Comparison of ENCODE assay signal across 8 mouse cellular contexts in the genomic region with DNA sequence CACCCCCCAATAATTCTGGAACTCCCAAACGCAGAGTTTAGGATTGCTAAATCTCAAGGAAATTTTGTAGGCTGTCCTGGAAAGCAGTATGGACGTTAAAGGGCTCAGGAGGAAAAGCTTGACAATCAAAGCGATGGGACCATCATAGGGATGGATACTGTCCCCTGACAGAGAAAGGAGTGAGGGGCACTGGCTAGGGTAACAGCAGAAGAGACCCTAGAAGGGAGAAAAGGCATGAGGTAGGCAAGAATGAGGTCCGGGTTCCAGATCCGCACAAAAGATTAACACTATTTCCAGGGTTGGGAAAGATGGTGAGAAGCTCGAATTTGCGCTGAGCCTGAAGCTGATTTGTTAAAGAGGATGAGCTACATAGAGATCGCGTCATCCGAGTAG. TPM values are rescaled to one million over a fixed set of nuclear protein-coding genes. Genes with fewer than 3 reads are reported as not detected.
DNase-seq lines count a peak whose midpoint lies in the region; ATAC-seq and TF ChIP-seq lines count a peak whose summit lies in the region.

No protein-coding gene starts in this region.

- H3K9me3 ChIP-seq in heart, embryonic 10.5 days, result no peaks in the 10 kb centered on the region
- H3K9me3 ChIP-seq in liver, embryonic 13.5 days (replicated peaks), result no peaks in the 10 kb centered on the region

- TF ChIP-seq CTCF in thymus, adult 2 months (IDR thresholded peaks at IDR 0.05; ENCODE audit: borderline replicate concordance, control insufficient read depth, extremely low read depth, insufficient read depth, low read length, poor library complexity), result no peak

- DNase-seq in heart, embryonic 10.5 days (ENCODE audit: low spot score), result no peak
- no peak for DNase-seq in heart, adult 9 months (ENCODE audit: low spot score in 2 of 2)
- no peak for DNase-seq in thymus, adult 2 months
- no peak for DNase-seq in thymus, postnatal 10 days (ENCODE audit: low spot score in 2 of 2)
- DNase-seq in liver, embryonic 13.5 days, result no peak
- no peak for DNase-seq in adrenal gland, postnatal 36 days
- no peak for DNase-seq in left cerebral cortex, postnatal 25 days (ENCODE audit: low spot score in 2 of 2)
- DNase-seq in spleen, postnatal 36 days (ENCODE audit: low spot score in 2 of 2), result no peak

- intact Hi-C loops in left cerebral cortex, postnatal 25 days (cut with DNase I), result loop anchor here (2.0 to 5.0 kb wide), 2 partner anchors 125 to 398 kb away; a partner anchor contains a TSS

- 8% methylated on average over 10 of the region's 10 CpGs for WGBS in heart, embryonic 10.5 days
- WGBS in thymus, adult 2 months, result 8% methylated on average over 10 of the region's 10 CpGs
- 7% methylated on average over 10 of the region's 10 CpGs for WGBS in liver, embryonic 13.5 days (ENCODE audit: insufficient replicate concordance)

- peak overlapping the region; percentile 79 for H3K9ac ChIP-seq in liver, embryonic 13.5 days

- H3K27me3 ChIP-seq in heart, embryonic 10.5 days (ENCODE audit: insufficient read depth, poor library complexity, severe bottlenecking), result no peaks in the 10 kb centered on the region
- no peaks in the 10 kb centered on the region for H3K27me3 ChIP-seq in thymus, adult 2 months (ENCODE audit: control insufficient read depth, insufficient read depth, low read length)
- H3K27me3 ChIP-seq in liver, embryonic 13.5 days, result no peaks in the 10 kb centered on the region

- peaks cover 16% of the 10 kb centered on the region for H3K4me1 ChIP-seq in heart, embryonic 10.5 days
- peaks cover 24% of the 10 kb centered on the region for H3K4me1 ChIP-seq in thymus, adult 2 months (replicated peaks; ENCODE audit: control insufficient read depth, insufficient read depth, low read length)
- peaks cover 34% of the 10 kb centered on the region for H3K4me1 ChIP-seq in liver, embryonic 13.5 days (replicated peaks)

- H3K36me3 ChIP-seq in heart, embryonic 10.5 days, result peaks cover 7% of the 10 kb centered on the region; the same call in 1 of the 2 replicates
- H3K36me3 ChIP-seq in thymus, adult 2 months (ENCODE audit: control insufficient read depth, insufficient read depth, low read length), result no peaks in the 10 kb centered on the region
- no peaks in the 10 kb centered on the region for H3K36me3 ChIP-seq in liver, embryonic 13.5 days

- H3K27ac ChIP-seq in heart, embryonic 10.5 days, result peak overlapping the region; percentile 87
- H3K27ac ChIP-seq in thymus, adult 2 months (ENCODE audit: control insufficient read depth, insufficient read depth, low read length), result peak overlapping the region; percentile 56; the same call in 1 of the 2 replicates
- peak overlapping the region; percentile 81 for H3K27ac ChIP-seq in liver, embryonic 13.5 days

- peak overlapping the region; percentile 71 for H3K4me3 ChIP-seq in heart, embryonic 10.5 days
- peak overlapping the region; percentile 57 for H3K4me3 ChIP-seq in thymus, adult 2 months (ENCODE audit: control insufficient read depth, insufficient read depth, low read length)
- H3K4me3 ChIP-seq in liver, embryonic 13.5 days (replicated peaks), result peak overlapping the region; percentile 69

- ATAC-seq in liver, embryonic 13.5 days (ENCODE audit: low read depth), result 0 out of 2 replicates have a peak, but pooled peaks have one; percentile 6

- TF ChIP-seq POLR2A in thymus, adult 2 months (IDR thresholded peaks at IDR 0.05; ENCODE audit: control insufficient read depth, extremely low read depth, insufficient read depth, low read length, poor library complexity), result no peak

- H3K4me2 ChIP-seq in liver, embryonic 13.5 days, result peak overlapping the region; percentile 95

RNA-seq across cellular contexts. Expression of a gene that starts 5.5 kb away (rescaled TPM):
- 2.5 and 4.9 TPM in 2 replicates for polyA plus RNA-seq in heart, embryonic 10.5 days (2016; fragmentation: Nextera tagmentation; extraction: Ambion mirVana)
- polyA plus RNA-seq in thymus, adult 2 months (2012; rRNA removed), result 18.6 and 20.3 TPM in 2 replicates
- 5.5 and 5.6 TPM in 2 replicates for polyA plus RNA-seq in liver, embryonic 13.5 days (2015; fragmentation: Nextera tagmentation; extraction: Ambion mirVana)
- total RNA-seq in adrenal gland, postnatal 36 days (2021), result 1 to 10 TPM; 7.0 to 7.9 TPM
- total RNA-seq in left cerebral cortex, postnatal 25 days (2021), result 10 to 100 TPM; 13.0 to 14.0 TPM

RNA-seq across cellular contexts. Expression of a gene that starts 6.5 kb away (rescaled TPM):
- not detected in 2 replicates for polyA plus RNA-seq in heart, embryonic 10.5 days (2016; fragmentation: Nextera tagmentation; extraction: Ambion mirVana)
- 1.1 and 2.0 TPM in 2 replicates for polyA plus RNA-seq in thymus, adult 2 months (2012; rRNA removed)
- polyA plus RNA-seq in liver, embryonic 13.5 days (2015; fragmentation: Nextera tagmentation; extraction: Ambion mirVana), result not detected in 2 replicates
- total RNA-seq in adrenal gland, postnatal 36 days (2021), result not detected
- not detected for total RNA-seq in left cerebral cortex, postnatal 25 days (2021)

RNA-seq across cellular contexts. Expression of a gene that starts 13.7 kb away (rescaled TPM):
- polyA plus RNA-seq in heart, embryonic 10.5 days (2016; fragmentation: Nextera tagmentation; extraction: Ambion mirVana), result 1.5 and 2.4 TPM in 2 replicates
- polyA plus RNA-seq in thymus, adult 2 months (2012; rRNA removed), result 18.0 and 21.4 TPM in 2 replicates
- 1.2 and 1.3 TPM in 2 replicates for polyA plus RNA-seq in liver, embryonic 13.5 days (2015; fragmentation: Nextera tagmentation; extraction: Ambion mirVana)
- 10 to 100 TPM; 12.8 to 44.6 TPM for total RNA-seq in adrenal gland, postnatal 36 days (2021)
- total RNA-seq in left cerebral cortex, postnatal 25 days (2021), result 10 to 100 TPM; 11.4 to 16.3 TPM

RNA-seq across cellular contexts. Expression of a gene that starts 24.2 kb away (rescaled TPM):
- 2.9 and 3.5 TPM in 2 replicates for polyA plus RNA-seq in heart, embryonic 10.5 days (2016; fragmentation: Nextera tagmentation; extraction: Ambion mirVana)
- polyA plus RNA-seq in thymus, adult 2 months (2012; rRNA removed), result 0.89 and 0.92 TPM in 2 replicates
- polyA plus RNA-seq in liver, embryonic 13.5 days (2015; fragmentation: Nextera tagmentation; extraction: Ambion mirVana), result 0.36 and 0.51 TPM in 2 replicates
- 1 to 10 TPM; 3.5 to 4.5 TPM for total RNA-seq in adrenal gland, postnatal 36 days (2021)
- 1 to 10 TPM; 1.4 to 2.0 TPM for total RNA-seq in left cerebral cortex, postnatal 25 days (2021)

RNA-seq across cellular contexts. Expression of a gene that starts 36.0 kb away (rescaled TPM):
- 638 and 783 TPM in 2 replicates for polyA plus RNA-seq in heart, embryonic 10.5 days (2016; fragmentation: Nextera tagmentation; extraction: Ambion mirVana)
- 698 and 732 TPM in 2 replicates for polyA plus RNA-seq in thymus, adult 2 months (2012; rRNA removed)
- 877 and 919 TPM in 2 replicates for polyA plus RNA-seq in liver, embryonic 13.5 days (2015; fragmentation: Nextera tagmentation; extraction: Ambion mirVana)
- total RNA-seq in adrenal gland, postnatal 36 days (2021), result 1,000 to 10,000 TPM; 1,017 to 1,149 TPM
- 100 to 1,000 TPM; 452 to 469 TPM for total RNA-seq in left cerebral cortex, postnatal 25 days (2021)
